Mouse (Mus musculus): ENCODE measurements around the gene Tnik.

Tnik gene

DNA sequence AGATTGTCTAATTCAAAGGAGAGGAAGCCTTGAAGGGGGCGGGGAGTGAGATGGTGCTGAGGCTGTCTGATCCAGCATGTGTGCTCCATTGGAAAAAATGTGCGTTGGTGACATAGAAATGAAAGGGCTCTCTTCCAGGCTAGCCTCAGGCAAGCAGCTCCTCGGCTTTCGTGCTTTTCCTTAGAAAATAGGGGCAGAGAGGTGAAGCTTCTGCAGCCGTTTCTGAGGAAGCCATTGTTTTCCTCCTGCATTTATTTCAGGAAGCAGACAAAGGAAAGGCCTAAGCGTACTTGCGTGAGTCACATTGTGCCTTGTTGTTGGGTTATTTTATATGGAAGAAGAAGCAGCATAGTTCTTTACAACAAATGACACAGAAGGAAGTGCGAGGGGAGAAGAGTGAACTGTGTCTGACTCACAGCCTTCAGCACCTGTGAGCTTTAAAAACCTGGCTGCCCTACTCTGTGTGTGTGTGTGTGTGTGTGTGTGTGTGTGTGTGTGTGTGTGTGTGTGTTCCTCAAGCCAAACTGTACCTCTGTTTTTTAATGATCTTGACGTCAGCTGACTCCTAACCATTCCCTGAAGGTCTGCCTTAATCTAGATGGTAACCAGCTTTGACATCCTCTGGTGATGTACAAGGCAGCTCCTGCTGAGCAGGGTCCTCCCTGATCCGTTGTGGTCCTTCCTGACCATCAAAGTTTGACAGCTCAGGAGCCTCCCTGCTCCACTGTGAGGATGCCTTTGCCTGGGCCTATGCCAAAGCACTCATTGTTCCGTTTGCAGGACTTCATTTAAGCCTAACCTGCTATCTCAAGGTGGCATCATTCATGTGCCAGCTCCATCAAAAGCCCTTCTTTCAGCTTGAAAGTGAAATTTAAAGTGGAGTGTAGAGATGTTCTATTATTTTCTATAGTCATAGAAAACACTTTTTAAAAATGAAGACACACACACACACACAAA, 228.3 kb downstream of the Tnik start:
- no peak for DNase-seq

DNA sequence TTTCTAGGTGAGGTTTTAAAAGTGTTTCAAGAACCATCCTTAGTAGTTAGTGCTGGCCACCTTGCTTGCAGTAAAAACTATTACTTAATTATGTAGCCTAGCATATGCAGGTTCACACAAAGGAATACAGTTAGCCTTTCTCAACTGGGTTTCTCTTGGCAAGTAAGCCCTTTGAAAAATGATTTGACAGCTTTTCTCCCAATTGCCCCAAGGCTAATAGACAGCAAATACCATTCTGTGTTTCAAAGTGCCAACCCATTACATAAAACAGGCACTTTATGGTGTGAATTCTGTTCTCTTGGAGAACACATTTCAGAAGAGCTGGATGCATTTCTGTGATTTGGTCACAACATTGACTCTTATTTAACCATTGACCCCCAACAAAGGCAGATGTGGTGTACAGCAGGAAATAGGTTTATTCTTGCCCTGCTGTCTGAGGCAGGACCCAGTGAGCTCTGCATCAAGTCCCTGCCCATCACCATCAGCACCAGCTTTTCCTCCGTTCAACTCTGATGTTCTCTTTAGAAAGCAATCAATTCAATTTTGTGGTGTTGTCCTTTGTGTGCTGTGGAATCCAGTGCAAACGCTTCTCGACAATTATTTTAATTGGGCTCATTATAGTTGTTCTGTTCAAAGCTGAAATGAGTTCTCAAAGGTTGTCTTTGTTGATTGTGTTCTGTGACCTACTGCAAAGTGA, 233.9 kb downstream of the Tnik start:
- no peak for DNase-seq

GRCm38 (mm10) chr3:28497503-28497857, 234.5 kb downstream of the Tnik start:
- DNase-seq = no peak

GRCm38 (mm10) chr3:28502697-28503096, 239.7 kb downstream of the Tnik start:
- no peak for DNase-seq

DNA sequence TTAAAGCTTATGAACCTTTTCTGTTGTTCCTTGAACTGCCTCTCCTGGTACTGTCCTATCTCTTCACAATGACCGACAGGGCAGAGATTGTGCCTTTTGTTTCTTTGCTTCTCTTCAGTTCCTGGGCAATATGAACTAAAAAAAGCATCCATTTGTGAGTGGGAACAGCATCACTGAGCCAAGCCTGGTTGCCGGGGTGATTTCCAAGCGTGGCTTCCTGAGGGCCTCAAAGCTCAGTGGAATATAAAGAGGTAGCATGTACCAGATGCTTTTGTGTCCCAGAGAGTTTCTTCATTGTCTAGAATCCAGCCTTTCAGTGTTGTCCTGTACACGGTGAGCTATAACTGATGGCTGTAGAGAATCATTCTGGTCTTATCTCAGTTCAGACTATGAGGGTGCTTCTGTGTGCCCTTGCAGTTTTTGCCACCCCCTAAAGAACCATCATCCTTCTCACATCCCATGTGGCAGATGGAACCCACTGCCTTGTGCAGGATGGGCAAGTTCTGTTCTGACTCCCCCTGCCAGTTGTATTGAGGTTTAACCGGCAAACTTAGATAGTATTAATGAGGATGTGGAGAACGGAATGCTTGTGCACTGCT, 246.4 kb downstream of the Tnik start:
- no peak for DNase-seq

DNA sequence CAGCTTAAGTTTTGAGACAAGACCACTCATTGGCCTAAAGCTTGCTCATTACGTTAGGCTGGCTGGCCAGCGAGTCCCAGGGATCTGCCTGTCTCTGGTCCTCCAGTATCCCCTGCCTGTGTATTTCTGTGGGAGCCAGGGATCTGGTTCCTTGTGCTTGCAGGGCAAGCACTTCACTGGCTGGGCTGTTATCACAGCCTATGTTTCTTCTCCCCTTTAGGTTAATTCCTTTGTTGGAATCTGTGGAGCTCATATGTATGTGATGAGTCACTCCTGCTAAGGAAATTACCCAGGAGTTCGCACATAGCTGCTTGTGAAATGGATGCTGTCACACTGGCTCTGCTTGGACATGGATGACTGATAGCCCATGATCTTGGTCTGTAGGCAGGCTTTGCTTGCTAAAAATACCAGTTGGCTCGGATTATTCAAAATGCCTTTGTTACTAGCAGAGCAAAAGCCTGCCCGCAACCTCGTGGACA, 260.0 kb downstream of the Tnik start:
- DNase-seq = no peak

DNA sequence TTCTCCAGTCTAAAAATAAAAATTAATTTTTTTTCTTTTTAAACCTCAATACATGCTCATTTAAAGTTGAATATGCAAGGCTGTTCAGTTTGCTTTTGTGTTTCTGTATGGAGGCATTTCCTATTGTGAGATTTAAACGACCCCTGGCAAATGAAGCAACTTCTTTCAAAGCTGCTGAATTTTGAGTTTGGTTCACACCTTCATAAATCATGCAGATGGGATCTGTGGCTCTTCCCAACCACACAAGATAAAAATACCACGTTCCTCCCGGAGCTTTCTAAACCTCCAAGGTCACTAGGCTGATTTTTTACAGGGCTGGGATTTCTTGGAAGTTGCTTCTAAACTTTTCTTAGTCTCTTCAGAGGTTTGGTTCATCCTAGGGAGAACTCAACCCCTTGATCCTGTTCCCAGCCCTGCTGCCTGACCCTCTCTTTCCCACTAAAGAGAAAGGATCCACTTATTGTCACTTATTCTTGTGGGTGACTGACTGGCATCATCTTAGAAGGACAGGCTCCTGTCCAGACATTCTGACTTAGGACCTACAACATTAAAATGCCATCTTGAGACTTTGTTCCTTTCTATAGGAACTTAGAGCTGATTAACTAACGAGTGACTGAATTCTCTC, 260.6 kb downstream of the Tnik start:
- DNase-seq = no peak

DNA sequence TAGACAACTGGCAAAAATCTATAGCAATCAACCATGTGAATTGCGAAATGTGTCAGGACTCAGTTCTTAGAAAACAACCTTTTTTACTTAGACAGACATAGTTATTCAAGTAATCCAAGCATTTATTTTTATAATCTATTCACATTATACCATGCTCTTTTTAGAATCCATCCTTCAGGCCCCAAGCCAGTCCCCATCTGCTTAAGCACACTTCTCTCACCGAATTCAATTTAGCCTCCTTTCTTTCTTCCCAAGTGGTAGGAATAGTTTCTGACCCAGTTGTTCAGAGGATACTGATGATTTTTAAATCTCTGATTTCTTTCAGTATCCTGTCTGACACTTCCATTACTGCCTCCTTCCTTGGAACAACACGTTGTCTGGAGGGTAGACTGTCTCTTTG, 261.5 kb downstream of the Tnik start:
- DNase-seq = no peak

- DNase-seq = no peak
These were observed 263.7 kb downstream of the Tnik start for GRCm38 (mm10) chr3:28526671-28527070.

- no peak for DNase-seq
These were observed 264.2 kb downstream of the Tnik start for GRCm38 (mm10) chr3:28527231-28527630.

- DNase-seq = no peak
These were observed 266.5 kb downstream of the Tnik start for GRCm38 (mm10) chr3:28529548-28529947.

DNA sequence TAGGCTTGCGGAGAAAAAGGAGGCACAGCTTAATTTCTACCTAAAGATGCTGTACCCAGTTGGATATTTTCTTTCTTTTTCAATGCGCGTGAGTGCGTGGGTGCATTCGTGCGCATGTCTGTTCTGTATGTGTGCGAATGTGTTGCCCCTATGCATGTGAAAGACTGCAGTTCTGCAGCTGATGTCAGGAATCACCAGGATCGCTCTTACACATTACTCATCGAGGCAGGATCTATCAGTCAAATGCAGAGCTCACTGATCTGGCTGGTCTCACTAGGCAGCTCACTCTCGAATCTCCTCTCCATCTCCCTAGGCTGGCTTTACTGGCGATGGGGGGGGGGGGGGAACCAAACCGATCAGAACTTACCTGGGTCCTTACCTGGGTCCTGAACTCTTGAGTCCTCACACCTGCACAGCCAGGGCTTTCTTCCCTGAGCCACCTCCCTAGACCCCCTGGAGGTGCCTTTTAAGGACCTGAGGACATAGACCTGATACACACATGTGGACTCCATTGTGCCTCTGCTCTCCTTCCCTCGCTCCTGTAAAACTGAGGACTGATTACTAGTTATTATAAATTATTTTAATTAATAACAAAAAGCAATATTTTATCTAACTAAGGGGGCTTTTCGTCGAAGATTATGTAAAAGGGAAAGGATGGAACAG, 268.4 kb downstream of the Tnik start:
- DNase-seq = no peak

DNA sequence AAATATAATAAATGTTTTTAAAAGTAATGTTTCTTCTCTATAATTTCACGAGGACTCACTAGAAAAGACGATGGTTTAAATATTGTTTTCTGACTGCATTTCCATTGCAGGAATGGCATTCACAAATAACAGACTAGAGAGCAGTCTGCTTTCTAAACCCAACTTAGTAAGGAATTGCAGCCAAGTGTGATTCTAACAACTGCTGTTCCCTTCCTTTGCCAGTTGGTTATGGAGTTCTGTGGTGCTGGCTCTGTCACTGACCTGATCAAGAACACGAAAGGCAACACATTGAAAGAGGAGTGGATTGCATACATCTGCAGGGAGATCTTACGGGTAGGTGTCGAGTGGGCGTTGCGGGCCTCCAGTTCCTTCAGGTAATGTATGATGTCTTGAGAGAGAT, 269.7 kb downstream of the Tnik start:
- DNase-seq = no peak

GRCm38 (mm10) chr3:28540121-28540520, 277.1 kb downstream of the Tnik start:
- no peak for DNase-seq

DNA sequence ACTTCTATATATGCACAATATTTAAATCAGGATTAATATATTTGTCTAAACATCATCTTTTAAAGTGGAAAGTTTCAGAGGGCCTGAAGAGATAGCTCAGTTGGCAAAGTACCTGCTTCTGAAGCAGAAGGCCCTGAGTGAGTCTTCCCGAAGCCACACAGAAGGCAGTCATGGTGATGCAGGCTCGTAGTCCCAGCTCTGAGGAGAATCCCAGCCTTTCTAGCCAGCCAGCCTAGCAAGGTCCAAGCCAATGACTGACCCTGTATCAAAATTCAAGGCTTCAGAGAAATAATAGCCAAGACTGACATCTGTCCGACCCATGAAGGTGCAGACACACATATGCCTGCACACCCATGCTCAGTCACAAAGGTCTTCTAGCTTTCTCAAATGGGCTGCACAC, 279.9 kb downstream of the Tnik start:
- DNase-seq = no peak

DNA sequence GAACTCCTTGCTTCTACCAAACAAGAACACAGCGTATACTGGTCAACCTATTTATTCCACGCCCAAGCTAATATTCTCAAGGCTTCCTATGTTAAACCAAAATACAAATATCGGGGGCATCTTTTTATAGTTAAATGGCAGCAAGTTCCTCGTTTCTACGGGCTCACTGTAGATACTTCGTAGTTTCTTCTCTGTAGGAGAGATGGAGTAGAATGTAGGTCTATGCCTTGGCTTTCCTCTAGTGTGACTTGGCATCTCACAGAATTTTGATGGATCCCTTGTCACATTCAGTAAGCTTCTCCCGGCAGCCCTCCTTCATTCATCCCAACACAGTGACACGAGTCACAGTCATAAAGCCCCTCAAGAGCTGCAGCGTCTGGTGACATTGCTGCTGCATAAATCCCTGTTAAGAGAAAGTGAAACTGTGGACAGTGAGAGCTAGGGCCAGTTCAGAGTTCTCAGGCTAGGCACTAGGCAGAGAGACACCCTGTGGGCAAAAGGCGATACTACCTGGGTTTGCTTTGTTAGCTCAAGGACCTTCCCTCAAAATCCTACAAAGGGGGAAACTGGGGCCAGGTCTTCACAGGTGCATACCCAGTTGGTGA, 280.5 kb downstream of the Tnik start:
- DNase-seq = peak; percentile 22

DNA sequence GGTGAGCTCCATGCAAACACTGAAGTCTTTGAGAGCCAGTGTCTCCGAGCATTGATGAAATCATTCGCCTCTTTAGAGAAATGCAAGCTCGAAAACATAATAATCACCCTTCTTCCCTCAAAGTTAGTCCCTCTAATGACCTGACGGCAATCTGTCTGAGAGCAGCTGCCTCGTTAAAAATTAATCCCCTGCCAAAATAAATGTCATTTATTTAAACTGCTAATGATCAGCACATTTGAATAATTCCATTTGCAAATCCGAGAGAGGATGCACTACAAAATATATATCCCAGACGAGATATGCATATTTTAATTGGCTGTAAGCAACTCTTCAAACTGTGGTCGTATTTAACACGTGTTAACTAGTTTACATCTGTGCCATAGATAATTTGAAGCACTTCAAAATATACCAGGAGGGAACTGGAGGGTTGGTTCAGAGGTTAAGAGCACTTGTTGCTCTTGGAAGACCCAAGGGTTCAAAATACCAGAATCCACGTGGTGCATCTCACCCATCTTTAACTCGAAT, 281.4 kb downstream of the Tnik start:
- no peak for DNase-seq

GRCm38 (mm10) chr3:28547965-28548730, 285.1 kb downstream of the Tnik start:
- no peak for DNase-seq

DNA sequence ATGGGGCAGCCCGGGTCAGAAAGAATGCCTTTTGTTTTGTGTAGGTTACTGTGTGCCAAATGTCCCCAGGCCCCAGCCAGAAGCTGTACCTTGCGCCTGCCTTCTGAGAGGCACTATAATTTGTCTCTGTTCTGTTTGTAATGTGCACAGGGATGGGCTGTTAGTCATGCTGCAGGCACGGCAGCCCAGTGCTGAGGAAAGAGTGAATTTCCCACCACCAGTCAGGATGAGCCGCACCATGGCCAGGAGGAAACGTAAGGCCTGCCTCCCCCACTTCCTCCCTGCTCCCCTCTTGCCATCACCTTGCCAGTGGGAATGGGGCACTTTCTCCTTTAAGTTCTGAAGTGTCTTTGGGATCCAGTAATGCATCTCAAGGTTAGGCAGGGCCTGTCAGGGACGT, 286.4 kb downstream of the Tnik start:
- DNase-seq = no peak

DNA sequence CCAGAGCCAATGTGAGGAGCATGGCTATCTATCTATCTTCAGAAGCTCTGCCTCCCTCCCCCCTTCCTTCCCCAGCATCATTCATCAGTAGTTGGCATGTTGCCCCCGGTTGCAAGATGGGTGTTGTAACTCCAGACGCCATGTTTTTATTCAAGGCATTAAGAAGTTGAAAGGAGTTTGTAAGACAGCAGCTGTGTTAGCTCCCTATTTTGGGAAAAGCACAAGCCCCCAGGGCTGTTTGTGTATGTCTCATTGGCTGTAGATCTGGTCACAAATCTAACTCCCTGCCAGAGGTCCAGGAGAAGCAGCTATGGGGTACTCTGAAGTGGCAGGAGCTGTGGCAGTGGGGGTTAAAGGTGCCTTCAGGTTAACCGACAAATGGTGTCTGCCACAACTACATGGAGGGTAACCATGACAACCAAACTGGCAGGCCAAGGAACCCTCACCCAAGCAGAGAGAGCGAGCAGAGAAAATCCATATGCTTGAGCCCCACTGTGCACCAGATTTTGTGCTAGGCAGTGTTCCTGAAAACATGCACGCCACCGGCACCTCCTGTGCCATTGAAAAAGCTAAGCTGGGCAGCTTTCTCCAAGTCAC, 287.6 kb downstream of the Tnik start:
- no peak for DNase-seq

DNA sequence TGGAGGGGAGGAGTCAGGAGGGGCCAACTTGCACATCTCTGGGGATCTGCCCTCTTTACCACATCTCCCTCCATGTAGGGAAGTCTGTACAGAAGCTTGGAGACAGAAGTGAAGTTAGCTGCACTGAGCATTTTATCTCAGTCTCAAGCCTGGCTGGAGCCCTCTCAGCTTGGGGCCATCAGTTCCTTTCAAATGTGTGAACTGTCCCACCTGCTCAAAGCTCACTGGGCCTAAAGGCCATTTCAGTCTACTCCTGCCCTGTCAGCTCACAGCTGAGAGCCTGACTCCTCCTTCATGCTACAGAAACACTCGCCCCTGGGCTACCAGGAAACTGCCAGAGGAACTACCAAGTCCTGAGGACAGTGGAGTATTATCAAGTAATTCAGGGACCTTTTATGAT, 288.7 kb downstream of the Tnik start:
- no peak for DNase-seq

Data from thymus, postnatal 25 days (tissue).